Comparison of ENCODE assay signal across 16 mouse cellular contexts in the genomic region with DNA sequence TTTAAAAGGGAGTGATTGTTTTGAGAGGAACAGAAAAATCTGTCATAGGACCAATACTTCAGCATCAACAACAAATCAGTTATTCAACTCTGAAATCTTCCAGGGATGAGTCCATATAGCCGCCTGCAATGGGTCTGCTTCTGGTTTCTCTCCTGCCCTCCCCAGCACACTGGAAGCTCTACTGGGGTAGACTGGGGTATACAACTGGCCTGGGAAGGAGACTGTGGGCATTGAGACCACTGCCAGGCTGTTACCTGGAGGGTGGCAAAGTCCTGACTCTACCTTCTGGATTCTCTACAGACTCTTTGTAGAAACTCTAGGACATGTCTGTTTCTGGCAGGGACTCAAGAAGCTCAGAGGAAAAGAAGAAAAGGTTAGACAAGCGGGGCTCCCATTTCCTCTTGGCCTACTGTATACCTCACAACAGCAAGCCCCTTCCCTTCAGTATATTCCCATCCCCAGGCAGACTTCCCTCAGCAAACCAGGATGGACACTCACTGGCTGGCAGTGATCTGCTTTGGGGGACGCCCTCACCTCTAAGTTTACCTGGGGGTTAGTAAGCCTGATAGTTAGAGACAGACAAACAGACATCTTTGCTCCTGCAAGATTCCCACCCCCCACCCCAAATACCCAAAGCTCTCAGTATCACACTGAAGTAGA.
DNase-seq lines count a peak whose midpoint lies in the region; ATAC-seq and TF ChIP-seq lines count a peak whose summit lies in the region.
"Had no signal": no experiment of that assay in that cellular context is flagged by ENCODE, and none has a peak within 500 bp of the region (broad histone marks: within the 10 kb centered on the region; RNA-seq: fewer than 3 reads in every experiment).

No protein-coding gene starts in this region.

- no peak overlapping the region for H3K4me2 ChIP-seq in kidney, postnatal 0 days (ENCODE audit: low read length)
- H3K4me2 ChIP-seq in kidney, embryonic 15.5 days: no peak overlapping the region
- H3K4me2 ChIP-seq in lung, postnatal 0 days (replicated peaks; ENCODE audit: low read depth, low read length): no peak overlapping the region
- H3K4me2 ChIP-seq: embryonic facial prominence, embryonic 12.5 days; neural tube, embryonic 15.5 days had no signal

- peaks cover 45% of the 10 kb centered on the region for H3K4me1 ChIP-seq in heart, adult 2 months (ENCODE audit: control insufficient read depth, insufficient read depth, low read length)
- H3K4me1 ChIP-seq in kidney, postnatal 0 days (replicated peaks; ENCODE audit: insufficient read depth, low read length): 0 out of 2 replicates have a peak, but pooled peaks cover 3% of the 10 kb centered on the region
- H3K4me1 ChIP-seq in kidney, embryonic 15.5 days: 0 out of 2 replicates have a peak, but pooled peaks cover 8% of the 10 kb centered on the region
- H3K4me1 ChIP-seq in lung, postnatal 0 days (ENCODE audit: insufficient read depth, low read depth, low read length): peaks cover 36% of the 10 kb centered on the region

- peak overlapping the region; percentile 57 for H3K9ac ChIP-seq in heart, adult 2 months (ENCODE audit: low read depth, low read length)
- no peak overlapping the region for H3K9ac ChIP-seq in kidney, postnatal 0 days (ENCODE audit: low read depth, low read length)
- H3K9ac ChIP-seq in kidney, embryonic 15.5 days: no peak overlapping the region
- H3K9ac ChIP-seq in lung, postnatal 0 days (replicated peaks; ENCODE audit: low read depth): no peak overlapping the region
- H3K9ac ChIP-seq: embryonic facial prominence, embryonic 12.5 days; liver, embryonic 14.5 days; neural tube, embryonic 15.5 days had no signal

- no peak for TF ChIP-seq CTCF in heart, adult 2 months (IDR thresholded peaks at IDR 0.05)
- TF ChIP-seq CTCF in kidney, postnatal 0 days (IDR thresholded peaks at IDR 0.05; ENCODE audit: low read depth): no peak
- TF ChIP-seq CTCF in lung, postnatal 0 days (IDR thresholded peaks at IDR 0.05): no peak

- H3K9me3 ChIP-seq in kidney, postnatal 0 days (replicated peaks; ENCODE audit: low read length): no peaks in the 10 kb centered on the region
- no peaks in the 10 kb centered on the region for H3K9me3 ChIP-seq in kidney, embryonic 15.5 days (replicated peaks)
- H3K9me3 ChIP-seq in lung, postnatal 0 days (ENCODE audit: low read length): no peaks in the 10 kb centered on the region
- H3K9me3 ChIP-seq: embryonic facial prominence, embryonic 12.5 days; neural tube, embryonic 15.5 days had no signal

- no peak for ATAC-seq in kidney, postnatal 0 days (replicated peaks; ENCODE audit: low FRiP score, low read depth)
- no peak for ATAC-seq in kidney, embryonic 15.5 days (replicated peaks; ENCODE audit: low FRiP score)
- no peak for ATAC-seq in lung, postnatal 0 days
- ATAC-seq: forebrain, embryonic 14.5 days; hindbrain, embryonic 16.5 days; midbrain, embryonic 16.5 days had no signal

- no peak for TF ChIP-seq EP300 in heart, adult 2 months (IDR thresholded peaks at IDR 0.05; ENCODE audit: insufficient read depth, low read depth, low read length)
- TF ChIP-seq EP300 in lung, postnatal 0 days (IDR thresholded peaks at IDR 0.05): no peak

- peak overlapping the region; percentile 99 for H3K27ac ChIP-seq in heart, adult 2 months
- H3K27ac ChIP-seq in kidney, postnatal 0 days: peak overlapping the region; percentile 36; the same call in 1 of the 2 replicates
- H3K27ac ChIP-seq in kidney, embryonic 15.5 days: no peak overlapping the region
- H3K27ac ChIP-seq in lung, postnatal 0 days (ENCODE audit: low read length): peak overlapping the region; percentile 81
- H3K27ac ChIP-seq: embryonic facial prominence, embryonic 12.5 days; liver, embryonic 14.5 days; neural tube, embryonic 15.5 days had no signal

- intact Hi-C loops in heart, adult 2 months (cut with DNase I): no loop called here

- no peak overlapping the region for H3K4me3 ChIP-seq in heart, adult 2 months
- H3K4me3 ChIP-seq in kidney, postnatal 0 days (replicated peaks; ENCODE audit: low read depth, low read length): no peak overlapping the region
- no peak overlapping the region for H3K4me3 ChIP-seq in kidney, embryonic 15.5 days (replicated peaks)
- no peak overlapping the region for H3K4me3 ChIP-seq in lung, postnatal 0 days (ENCODE audit: low read depth, low read length)
- H3K4me3 ChIP-seq: embryonic facial prominence, embryonic 12.5 days; neural tube, embryonic 15.5 days had no signal

- no peak for TF ChIP-seq POLR2A in heart, adult 2 months (IDR thresholded peaks at IDR 0.05; ENCODE audit: insufficient read depth, low read depth, low read length)

- no peaks in the 10 kb centered on the region for H3K27me3 ChIP-seq in heart, adult 2 months (ENCODE audit: control insufficient read depth, insufficient read depth, low read length)
- 0 out of 2 replicates have a peak, but pooled peaks cover 2% of the 10 kb centered on the region for H3K27me3 ChIP-seq in kidney, postnatal 0 days (ENCODE audit: insufficient read depth, low read length)
- H3K27me3 ChIP-seq in kidney, embryonic 15.5 days: peaks cover 48% of the 10 kb centered on the region
- H3K27me3 ChIP-seq in lung, postnatal 0 days (replicated peaks; ENCODE audit: insufficient read depth, low read length): no peaks in the 10 kb centered on the region
- H3K27me3 ChIP-seq: neural tube, embryonic 15.5 days had no signal

- peaks cover 2% of the 10 kb centered on the region for H3K79me2 ChIP-seq in heart, adult 2 months (replicated peaks; ENCODE audit: control insufficient read depth, insufficient read depth, low read length)

- WGBS in heart, adult 2 months: 82% methylated on average over 3 of the region's 3 CpGs
- 86% methylated on average over 3 of the region's 3 CpGs for WGBS in kidney, postnatal 0 days
- WGBS in kidney, embryonic 15.5 days: 86% methylated on average over 3 of the region's 3 CpGs
- 84% methylated on average over 3 of the region's 3 CpGs for WGBS in lung, postnatal 0 days

- DNase-seq in heart, adult 2 months: peak in 1 of 2 experiments; percentile 42
- DNase-seq in heart, adult 8-10 months (ENCODE audit: low spot score): no peak
- DNase-seq in kidney, postnatal 0 days (ENCODE audit: low spot score): no peak
- no peak for DNase-seq in lung, postnatal 0 days (ENCODE audit: low spot score)
- DNase-seq in lung, postnatal 4 days: no peak
- DNase-seq in spleen, postnatal 10 days (ENCODE audit: low spot score in 2 of 2): no peak
- DNase-seq: cerebellum, adult 9-10 months; right cerebral cortex, postnatal 25 days; thymus, postnatal 14 days had no signal

- peaks cover 36% of the 10 kb centered on the region for H3K36me3 ChIP-seq in heart, adult 2 months (ENCODE audit: control insufficient read depth, insufficient read depth, low read length)
- no peaks in the 10 kb centered on the region for H3K36me3 ChIP-seq in kidney, postnatal 0 days (ENCODE audit: insufficient read depth, low read length)
- no peaks in the 10 kb centered on the region for H3K36me3 ChIP-seq in kidney, embryonic 15.5 days
- peaks cover 4% of the 10 kb centered on the region; the same call in 1 of the 2 replicates for H3K36me3 ChIP-seq in lung, postnatal 0 days (ENCODE audit: insufficient read depth, low read length)
- H3K36me3 ChIP-seq: embryonic facial prominence, embryonic 12.5 days; neural tube, embryonic 15.5 days had no signal
